Mouse (Mus musculus) MEL (cell line): ENCODE measurements around the gene Myo18a. TPM values are rescaled to one million over a fixed set of nuclear protein-coding genes. Genes with fewer than 3 reads are reported as not detected.
A peak's percentile ranks its signal among the peaks of the same experiment; 100 is the strongest.

ENCODE experiments used
- DNase-seq: peaks from one replicate; pipeline ENCODE4 v3.0.0; 2011; ENCODE audit warnings: low read depth, low spot score
- H3K27ac ChIP-seq: 2 replicates; pipeline ENCODE4 v1.5.1; 2012; ENCODE audit warnings: low read depth, mild to moderate bottlenecking, control low read depth, low read length, moderate library complexity; ENCODE audit not compliant: control insufficient read depth
- H3K27me3 ChIP-seq, 2 experiments: fragments of 150-350 bp in 1 of 2; sonication (generic) in 1 of 2; 2 replicates each; pipeline ENCODE4 v1.6.1; 2012; ENCODE audit warnings: low read length in 2 of 2, mild to moderate bottlenecking in 2 of 2, improper control_type of control experiment in 1 of 2, moderate library complexity in 1 of 2; ENCODE audit not compliant: insufficient read depth in 2 of 2, control insufficient read depth in 1 of 2
- H3K36me3 ChIP-seq, 2 experiments: 2 replicates each; pipeline ENCODE4 v1.6.1; 2012 to 2014; ENCODE audit warnings: low read length in 2 of 2, improper control_type of control experiment in 1 of 2, inconsistent platforms in 1 of 2, mild to moderate bottlenecking in 1 of 2; ENCODE audit not compliant: insufficient read depth in 2 of 2, control insufficient read depth in 1 of 2
- H3K4me1 ChIP-seq, 2 experiments: fragments of 150-350 bp in 1 of 2; sonication (generic) in 1 of 2; 2 replicates each; pipeline ENCODE4 v1.6.1; 2012; ENCODE audit warnings: low read length in 2 of 2, improper control_type of control experiment in 1 of 2, mild to moderate bottlenecking in 1 of 2; ENCODE audit not compliant: insufficient read depth in 2 of 2, control insufficient read depth in 1 of 2
- H3K4me3 ChIP-seq, 2 experiments: fragments of 150-350 bp in 1 of 2; sonication (generic) in 1 of 2; 2 replicates each; pipeline ENCODE4 v1.5.1; 2012; ENCODE audit warnings: low read depth in 2 of 2, low read length in 2 of 2, mild to moderate bottlenecking in 2 of 2, moderate library complexity in 2 of 2, control low read depth in 1 of 2, improper control_type of control experiment in 1 of 2; ENCODE audit not compliant: control insufficient read depth in 1 of 2, insufficient read depth in 1 of 2
- H3K79me2 ChIP-seq: 2 replicates; pipeline ENCODE4 v1.6.1; 2012; ENCODE audit warnings: mild to moderate bottlenecking, low read length, moderate library complexity; ENCODE audit not compliant: control insufficient read depth, poor library complexity, insufficient read depth
- H3K9ac ChIP-seq: 2 replicates; pipeline ENCODE4 v1.6.1; 2012; ENCODE audit warnings: low read depth, mild to moderate bottlenecking, control low read depth, low read length, moderate library complexity; ENCODE audit not compliant: control insufficient read depth, poor library complexity, severe bottlenecking
- H3K9me3 ChIP-seq: fragments of 150-350 bp; sonication (generic); replicated peaks from 2 replicates; pipeline ENCODE4 v1.6.1; 2012; ENCODE audit warnings: mild to moderate bottlenecking, low read length, improper control_type of control experiment, moderate library complexity; ENCODE audit not compliant: insufficient read depth
- CHD1 ChIP-seq: IDR thresholded peaks from 2 replicates; pipeline ENCODE4 v1.6.1; 2012; ENCODE audit warnings: low read depth, mild to moderate bottlenecking, inconsistent platforms, low read length, improper control_type of control experiment
- CHD2 ChIP-seq: IDR thresholded peaks from 2 replicates; pipeline ENCODE4 v1.6.1; 2011; ENCODE audit warnings: low read length, improper control_type of control experiment
- CTCF ChIP-seq, 3 experiments: IDR thresholded peaks in 2 of 3; conservative IDR thresholded peaks in 1 of 3; 2 replicates each; pipeline ENCODE4 v1.5.1; 2011 to 2012; ENCODE audit warnings: low read length in 3 of 3, low read depth in 2 of 3, mild to moderate bottlenecking in 2 of 3, improper control_type of control experiment in 1 of 3, inconsistent platforms in 1 of 3, mixed read lengths in 1 of 3, moderate library complexity in 1 of 3; ENCODE audit not compliant: control insufficient read depth in 1 of 3, insufficient read depth in 1 of 3, poor library complexity in 1 of 3, severe bottlenecking in 1 of 3
- ELF1 ChIP-seq: IDR thresholded peaks from 2 replicates; pipeline ENCODE4 v1.6.1; 2014; ENCODE audit warnings: low read depth, mild to moderate bottlenecking, inconsistent platforms, low read length, improper control_type of control experiment, moderate library complexity
- ETS1 ChIP-seq: IDR thresholded peaks from 2 replicates; pipeline ENCODE4 v1.6.1; 2012; ENCODE audit warnings: low read depth, mild to moderate bottlenecking, inconsistent platforms, low read length, improper control_type of control experiment, moderate library complexity
- GABPA ChIP-seq: IDR thresholded peaks from 2 replicates; pipeline ENCODE4 v1.6.1; 2012; ENCODE audit warnings: low read depth, mild to moderate bottlenecking, inconsistent platforms, low read length, improper control_type of control experiment, moderate library complexity
- GATA1 ChIP-seq: IDR thresholded peaks from 2 replicates; pipeline ENCODE4 v1.6.1; 2011; ENCODE audit warnings: low read depth, low read length, improper control_type of control experiment
- HCFC1 ChIP-seq: IDR thresholded peaks from 2 replicates; pipeline ENCODE4 v1.6.1; 2012; ENCODE audit warnings: low read depth, mild to moderate bottlenecking, inconsistent platforms, low read length, improper control_type of control experiment, moderate library complexity
- MAX ChIP-seq: IDR thresholded peaks from 2 replicates; pipeline ENCODE4 v1.6.1; 2011; ENCODE audit warnings: low read length, improper control_type of control experiment
- MAZ ChIP-seq: IDR thresholded peaks from 2 replicates; pipeline ENCODE4 v1.6.1; 2012; ENCODE audit warnings: low read depth, mild to moderate bottlenecking, inconsistent platforms, low read length, improper control_type of control experiment
- MEF2A ChIP-seq: IDR thresholded peaks from 2 replicates; pipeline ENCODE4 v1.6.1; 2014; ENCODE audit warnings: low read depth, mild to moderate bottlenecking, inconsistent platforms, low read length, improper control_type of control experiment; ENCODE audit not compliant: poor library complexity, insufficient replicate concordance, severe bottlenecking; ENCODE audit errors: extremely low read depth
- MXI1 ChIP-seq: IDR thresholded peaks from 2 replicates; pipeline ENCODE4 v1.6.1; 2011; ENCODE audit warnings: mild to moderate bottlenecking, low read depth, low read length, improper control_type of control experiment
- MYB ChIP-seq: IDR thresholded peaks from 2 replicates; pipeline ENCODE4 v1.6.1; 2011; ENCODE audit warnings: mild to moderate bottlenecking, low read depth, low read length, improper control_type of control experiment
- MYC ChIP-seq: IDR thresholded peaks from 2 replicates; pipeline ENCODE4 v1.6.1; 2011; ENCODE audit warnings: low read depth, mild to moderate bottlenecking, low read length, improper control_type of control experiment, moderate library complexity
- NELFE ChIP-seq: IDR thresholded peaks from 2 replicates; pipeline ENCODE4 v1.6.1; 2011; ENCODE audit warnings: low read depth, low read length, improper control_type of control experiment
- NRF1 ChIP-seq: IDR thresholded peaks from 2 replicates; pipeline ENCODE4 v1.6.1; 2014; ENCODE audit warnings: low read depth, mild to moderate bottlenecking, inconsistent platforms, low read length, improper control_type of control experiment, moderate library complexity; ENCODE audit not compliant: poor library complexity, insufficient read depth, severe bottlenecking
- POLR2A ChIP-seq, 2 experiments: IDR thresholded peaks; 2 replicates each; pipeline ENCODE4 v1.6.1; 2011 to 2012; ENCODE audit warnings: low read length in 2 of 2, mild to moderate bottlenecking in 2 of 2, control low read depth in 1 of 2, improper control_type of control experiment in 1 of 2, low read depth in 1 of 2, moderate library complexity in 1 of 2; ENCODE audit not compliant: control insufficient read depth in 1 of 2, insufficient read depth in 1 of 2, poor library complexity in 1 of 2
- POLR2AphosphoS2 ChIP-seq: IDR thresholded peaks from 2 replicates; pipeline ENCODE4 v1.6.1; 2011; ENCODE audit warnings: low read length, improper control_type of control experiment
- RAD21 ChIP-seq: IDR thresholded peaks from 2 replicates; pipeline ENCODE4 v1.6.1; 2011; ENCODE audit warnings: mild to moderate bottlenecking, low read depth, low read length, improper control_type of control experiment
- RCOR1 ChIP-seq: IDR thresholded peaks from 2 replicates; pipeline ENCODE4 v1.6.1; 2012; ENCODE audit warnings: low read depth, mild to moderate bottlenecking, inconsistent platforms, low read length, improper control_type of control experiment
- SIN3A ChIP-seq: IDR thresholded peaks from 2 replicates; pipeline ENCODE4 v1.6.1; 2012; ENCODE audit warnings: low read length, improper control_type of control experiment, inconsistent platforms
- SMC3 ChIP-seq: IDR thresholded peaks from 2 replicates; pipeline ENCODE4 v1.6.1; 2011; ENCODE audit warnings: low read depth, low read length, improper control_type of control experiment
- TBP ChIP-seq: IDR thresholded peaks from 2 replicates; pipeline ENCODE4 v1.8.0; 2011; ENCODE audit warnings: low read depth, low read length, improper control_type of control experiment
- TCF12 ChIP-seq: IDR thresholded peaks from 2 replicates; pipeline ENCODE4 v1.6.1; 2014; ENCODE audit warnings: low read depth, mild to moderate bottlenecking, inconsistent platforms, low read length, improper control_type of control experiment, moderate library complexity
- USF1 ChIP-seq: IDR thresholded peaks from 2 replicates; pipeline ENCODE4 v1.6.1; 2014; ENCODE audit warnings: low read depth, mild to moderate bottlenecking, inconsistent platforms, low read length, improper control_type of control experiment, moderate library complexity
- ZC3H11A ChIP-seq: IDR thresholded peaks from 2 replicates; pipeline ENCODE4 v1.6.1; 2012; ENCODE audit warnings: low read depth, mild to moderate bottlenecking, inconsistent platforms, low read length, improper control_type of control experiment
- ZKSCAN1 ChIP-seq: IDR thresholded peaks from 2 replicates; pipeline ENCODE4 v1.6.1; 2012; ENCODE audit warnings: low read depth, mild to moderate bottlenecking, inconsistent platforms, low read length, improper control_type of control experiment, moderate library complexity
- ZMIZ1 ChIP-seq: IDR thresholded peaks from 2 replicates; pipeline ENCODE4 v1.6.1; 2012; ENCODE audit warnings: low read depth, mild to moderate bottlenecking, inconsistent platforms, low read length, improper control_type of control experiment, moderate library complexity
- polyA plus RNA-seq, 2 experiments: library from polyadenylated mRNA; stranded (reverse) in 1 of 2; unstranded in 1 of 2; fragments of >175 nt in 1 of 2; fragments of >200 nt in 1 of 2; gene quantifications; 2 replicates each; pipeline versions ENCODE4 v1.2.1 to v1.2.4; 2012; ENCODE audit warnings: low replicate concordance in 2 of 2, low read depth in 1 of 2; ENCODE audit not compliant: insufficient read length in 2 of 2, insufficient read depth in 1 of 2, missing spikeins in 1 of 2
- total RNA-seq: library from RNA; depleted of rRNA; stranded (reverse); fragments of 300-350 nt; gene quantifications from 2 replicates; pipeline ENCODE4 v1.2.3, GENCODE M21; 2012

Gene Myo18a
- total and polyA plus RNA-seq, 3 experiments, result 13.1 to 18.0 TPM; not detected in 1

DNA sequence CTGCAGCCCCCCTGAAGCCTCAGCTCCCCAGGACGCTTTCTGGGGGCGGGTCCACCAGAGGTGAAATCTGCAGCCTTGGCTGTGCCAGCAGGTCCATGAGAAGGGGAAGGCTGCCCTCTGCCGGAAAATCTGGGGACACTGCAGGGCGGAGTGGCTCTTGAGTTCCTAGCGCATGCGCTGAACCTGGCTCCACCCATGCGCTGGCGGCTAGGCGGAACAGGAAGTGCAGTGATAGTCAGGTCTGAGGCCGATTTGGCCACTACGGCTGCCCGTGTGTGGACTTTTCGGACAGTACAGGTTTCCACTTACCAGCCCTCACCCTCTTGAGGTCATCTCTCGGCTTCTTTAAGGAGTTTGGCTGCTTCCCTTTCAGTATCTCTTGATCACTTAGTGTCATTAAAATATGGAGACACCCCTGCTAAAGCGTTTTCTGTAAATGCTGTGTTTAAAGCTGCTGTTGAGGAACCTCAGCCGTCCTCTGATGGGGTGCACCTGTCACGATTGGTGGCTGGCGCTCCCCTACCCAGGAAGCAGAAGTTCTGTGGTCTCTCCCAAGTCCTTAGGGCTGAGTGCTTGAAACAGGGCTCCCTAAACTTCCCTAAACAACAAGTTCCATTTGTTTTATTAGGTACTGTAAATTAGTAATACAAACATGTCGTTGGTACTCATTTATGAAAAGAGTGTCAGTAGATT is 30.3 kb downstream of the Myo18a start:
- peak overlapping the region; percentile 45 for H3K27ac ChIP-seq
- peak overlapping the region; percentile 50 for H3K9ac ChIP-seq
- H3K27me3 ChIP-seq, result no peaks in the 10 kb centered on the region
- DNase-seq, result peak; percentile 99
- no peaks in the 10 kb centered on the region for H3K79me2 ChIP-seq
- H3K36me3 ChIP-seq, result peaks cover 0 to 24% of the 10 kb centered on the region in 2 experiments; a peak in 2 of 4 replicates
- peak; percentile 78; the same call in 1 of the 2 replicates for TF ChIP-seq MYC
- TF ChIP-seq SMC3, result peak; percentile 95
- peak; percentile 67; the same call in 1 of the 2 replicates for TF ChIP-seq MAX
- peak; percentile 80 to 99 for TF ChIP-seq POLR2A (IDR thresholded peaks at IDR 0.05; ENCODE audit: control insufficient read depth in 1 of 2, insufficient read depth in 1 of 2, low read depth in 1 of 2, low read length in 2 of 2, poor library complexity in 1 of 2)
- TF ChIP-seq ETS1, result no peak
- TF ChIP-seq GABPA, result no peak
- TF ChIP-seq MXI1, result peak; percentile 66
- peak; percentile 73 for TF ChIP-seq ZMIZ1
- TF ChIP-seq CTCF (IDR thresholded peaks at IDR 0.05 in 2 of 3, conservative IDR thresholded peaks at IDR 0.05 in 1 of 3; ENCODE audit: control insufficient read depth in 1 of 3, insufficient read depth in 1 of 3, low read depth in 2 of 3, low read length in 3 of 3, poor library complexity in 1 of 3, severe bottlenecking in 1 of 3), result peak; percentile 93 to 100 (median 98); a peak in 5 of 6 replicates
- peak; percentile 47; the same call in 1 of the 2 replicates for TF ChIP-seq MAZ
- TF ChIP-seq ZC3H11A, result peak; percentile 97
- peak; percentile 38; the same call in 1 of the 2 replicates for TF ChIP-seq GATA1
- TF ChIP-seq TCF12, result peak; percentile 59; the same call in 1 of the 2 replicates
- TF ChIP-seq MYB, result no peak
- TF ChIP-seq HCFC1, result peak; percentile 84
- no peak for TF ChIP-seq ZKSCAN1
- peak; percentile 96 for TF ChIP-seq POLR2AphosphoS2
- TF ChIP-seq USF1, result peak; percentile 55; the same call in 1 of the 2 replicates
- TF ChIP-seq RAD21, result peak; percentile 100
- TF ChIP-seq ELF1, result peak; percentile 99
- no peak; the same call in 1 of the 2 replicates for TF ChIP-seq RCOR1
- peak; percentile 88 for TF ChIP-seq TBP
- TF ChIP-seq SIN3A, result peak; percentile 93
- peak; percentile 97 for TF ChIP-seq NRF1
- TF ChIP-seq CHD2, result no peak
- TF ChIP-seq CHD1, result 0 out of 2 replicates have a peak, but pooled peaks have one; percentile 70
- TF ChIP-seq NELFE, result peak; percentile 98
- 0 out of 2 replicates have a peak, but pooled peaks have one; percentile 15 for TF ChIP-seq MEF2A
- H3K9me3 ChIP-seq, result no peaks in the 10 kb centered on the region
- H3K4me1 ChIP-seq, result peaks cover 12 to 28% of the 10 kb centered on the region in 2 experiments
- peak overlapping the region; percentile 50 to 69 for H3K4me3 ChIP-seq
